Mouse (Mus musculus) thymus, postnatal 0 days (tissue): Measurements from ENCODE around the gene Tarbp2. TPM values are rescaled to one million over a fixed set of nuclear protein-coding genes. Genes with fewer than 3 reads are reported as not detected.

Experiments
- DNase-seq: peaks from one replicate; pipeline ENCODE4 v3.0.0-alpha.2; 2015; ENCODE audit warnings: low spot score
- polyA plus RNA-seq: library from polyadenylated mRNA; unstranded; fragments of >200 nt; fragmentation: Nextera tagmentation; extraction: Ambion mirVana; gene quantifications from 2 replicates; pipeline ENCODE4 v1.2.1, GENCODE M21; 2015

The Tarbp2 gene
- polyA plus RNA-seq = 65.5 and 66.3 TPM in 2 replicates

DNA sequence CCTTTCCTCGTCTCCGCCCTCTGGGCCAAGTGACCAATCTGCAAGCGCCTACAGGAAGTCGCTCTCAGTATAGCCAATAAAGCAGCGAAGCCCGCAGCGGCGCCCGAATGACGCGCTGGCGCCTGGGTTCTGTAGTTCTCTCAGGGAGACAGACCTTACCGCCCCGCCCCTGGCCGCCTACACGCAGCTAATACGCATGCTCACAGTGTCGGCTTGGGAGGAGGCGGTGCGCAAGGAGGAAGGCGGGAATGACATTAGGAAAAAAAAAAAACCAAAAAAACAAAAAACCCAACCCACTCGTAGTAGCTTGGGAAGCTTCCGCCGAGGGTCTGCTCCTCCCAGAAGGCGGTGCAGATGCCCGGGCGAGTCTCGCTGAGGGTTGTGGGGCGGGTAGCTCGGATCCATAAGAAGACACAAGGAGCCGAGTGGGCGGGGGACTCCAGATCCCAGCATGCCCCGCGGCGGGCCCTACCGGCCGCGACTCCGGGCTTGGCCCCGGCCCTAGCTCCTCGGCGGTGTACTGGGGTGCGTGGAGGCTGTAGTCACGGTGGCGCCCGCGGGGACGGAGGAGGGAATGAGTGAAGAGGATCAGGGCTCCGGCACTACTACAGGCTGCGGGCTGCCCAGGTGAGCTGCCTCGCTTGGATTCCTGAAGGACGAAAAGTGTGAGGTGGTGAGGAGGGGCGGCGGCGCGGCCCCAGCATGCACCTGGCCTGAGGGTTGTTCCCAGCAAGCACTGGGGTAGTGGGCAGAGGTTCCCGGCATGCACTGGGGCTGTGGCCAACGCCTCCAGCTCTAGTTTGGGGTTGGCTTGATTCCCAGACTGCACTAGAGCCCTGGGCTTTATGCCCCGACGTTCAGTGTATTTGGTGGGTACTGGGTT, at the start of gene Tarbp2:
Gene Tarbp2, plus strand, starts transcription at position 217 of the 883 bp plus-strand sequence.
- peak; percentile 99 for DNase-seq

DNA sequence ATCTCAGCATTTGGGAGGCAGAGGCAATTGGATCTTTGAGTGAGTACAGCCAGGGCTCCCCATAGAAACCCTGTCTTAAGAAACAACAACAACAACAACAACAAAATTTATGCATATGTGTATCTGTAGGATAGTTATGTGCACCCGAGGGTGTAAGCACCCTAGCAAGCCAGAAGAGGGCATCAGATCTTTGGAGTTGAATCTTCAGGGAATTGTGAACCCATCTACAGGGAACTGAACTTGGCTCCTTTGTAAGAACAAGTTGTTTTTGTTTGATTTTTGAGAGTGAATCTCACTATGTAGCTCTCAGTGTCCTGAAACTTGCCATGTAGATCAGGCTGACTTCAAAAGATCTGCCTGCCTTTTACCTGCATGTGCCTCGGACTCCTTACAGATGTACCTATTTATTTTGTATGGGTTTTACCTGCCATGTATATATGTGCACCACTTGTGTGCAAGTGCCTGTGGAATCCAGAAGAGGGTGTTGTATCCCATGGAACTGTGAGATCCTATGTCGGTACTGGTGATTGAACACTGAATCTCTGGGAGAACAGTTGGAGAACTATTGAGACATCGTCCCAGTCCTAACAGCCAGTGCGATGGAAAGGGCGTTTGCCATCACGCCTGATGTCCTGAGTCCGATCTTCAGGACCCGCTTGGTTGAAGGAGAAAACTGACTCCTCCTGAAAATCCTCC, 49.2 kb upstream of the Tarbp2 start:
- DNase-seq = no peak

DNA sequence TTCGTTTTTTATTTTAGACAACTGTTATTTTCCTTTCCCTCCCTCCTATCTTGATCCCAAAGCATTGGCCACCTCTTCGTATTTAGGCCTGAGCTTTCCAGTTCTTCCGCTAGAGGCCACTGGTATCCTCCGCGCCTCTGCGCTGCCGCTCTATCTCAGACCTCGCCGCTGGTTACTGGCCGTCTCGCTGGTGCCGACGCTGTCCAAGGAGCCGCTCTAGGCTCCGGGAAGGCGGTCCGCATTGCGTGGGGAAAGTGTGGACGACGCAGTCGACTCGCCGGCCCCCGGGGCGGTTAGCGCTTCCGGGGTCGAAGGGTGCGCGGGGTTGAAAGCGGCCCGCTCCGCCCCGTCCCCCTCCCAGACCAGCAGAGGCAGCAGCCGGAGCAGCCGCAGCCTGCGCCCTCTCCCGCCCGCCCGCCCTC, 47.8 kb upstream of the Tarbp2 start, which contains the start of gene Pcbp2:
Gene Pcbp2, plus strand, starts transcription at position 357 of the 422 bp plus-strand sequence.
- peak; percentile 98 for DNase-seq

DNA sequence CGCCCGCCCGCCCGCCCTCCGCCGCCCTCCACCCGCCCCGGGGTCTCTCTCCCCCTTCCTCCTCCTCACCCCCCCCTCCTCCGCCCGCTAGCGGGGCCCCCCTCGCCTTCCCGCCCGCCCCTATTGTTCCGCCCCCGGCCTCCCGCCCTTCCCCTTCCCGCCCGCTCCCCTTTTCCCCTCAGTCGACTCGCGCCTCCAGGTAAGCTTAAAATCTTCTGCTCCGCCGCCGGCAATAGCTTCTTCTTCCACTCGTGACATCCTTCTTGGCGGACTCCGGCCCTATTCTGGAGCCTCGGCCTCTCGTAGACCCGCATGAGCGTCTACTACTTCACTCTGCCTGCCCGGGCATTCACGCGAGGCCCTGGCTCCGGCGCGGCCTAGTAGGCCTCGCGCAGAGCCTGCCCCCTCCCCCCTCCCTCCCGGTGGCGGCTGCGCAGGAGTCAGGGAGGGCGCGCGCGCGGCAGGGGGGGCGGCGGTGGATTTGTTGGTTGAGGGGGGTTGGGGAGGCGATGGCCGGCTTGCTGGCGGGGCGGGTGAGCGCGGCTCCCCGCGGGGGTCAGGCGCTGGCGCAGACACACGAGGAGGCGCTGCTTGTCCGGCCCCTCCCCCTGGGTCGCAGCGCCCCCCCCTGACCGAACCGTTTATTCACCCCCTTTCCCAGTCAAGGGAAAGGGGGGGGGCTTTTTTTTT, 47.2 kb upstream of the Tarbp2 start:
- DNase-seq = peak; percentile 84

DNA sequence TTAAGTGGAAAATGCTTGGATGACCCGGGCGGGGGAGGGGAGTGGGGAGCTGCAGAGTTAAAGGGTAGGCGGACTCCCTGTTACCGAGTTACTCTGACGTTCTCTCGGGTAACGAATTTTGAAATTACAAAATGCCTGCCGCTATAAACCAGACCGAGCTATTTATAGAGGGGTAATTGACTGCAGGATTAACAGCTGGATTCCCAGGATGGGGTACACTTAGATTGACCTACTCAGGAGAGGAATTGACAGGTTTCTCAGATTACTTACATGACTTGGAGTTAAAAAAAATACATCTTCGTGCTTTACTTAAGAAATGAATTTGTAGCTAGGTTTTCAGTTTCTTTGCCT, 46.7 kb upstream of the Tarbp2 start:
- no peak for DNase-seq

DNA sequence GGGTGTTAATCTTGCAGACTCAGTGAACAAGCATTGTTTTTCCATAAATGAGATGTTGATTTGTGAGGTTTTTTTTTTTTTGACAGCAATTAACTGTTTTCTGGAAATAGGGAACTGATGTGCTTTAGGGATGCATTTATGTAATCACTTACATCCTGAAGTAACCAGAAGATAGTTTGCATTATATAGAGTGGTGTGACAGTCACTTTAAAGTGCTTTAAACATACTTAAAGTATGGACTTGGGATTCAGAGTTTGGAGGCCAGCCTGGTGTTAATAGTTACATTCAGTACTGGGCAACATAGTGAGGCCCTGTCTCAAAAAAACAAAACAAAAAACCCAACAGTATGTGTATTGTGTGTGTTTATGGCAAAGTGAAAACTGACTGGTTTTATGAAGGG, 46.3 kb upstream of the Tarbp2 start:
- DNase-seq = no peak

DNA sequence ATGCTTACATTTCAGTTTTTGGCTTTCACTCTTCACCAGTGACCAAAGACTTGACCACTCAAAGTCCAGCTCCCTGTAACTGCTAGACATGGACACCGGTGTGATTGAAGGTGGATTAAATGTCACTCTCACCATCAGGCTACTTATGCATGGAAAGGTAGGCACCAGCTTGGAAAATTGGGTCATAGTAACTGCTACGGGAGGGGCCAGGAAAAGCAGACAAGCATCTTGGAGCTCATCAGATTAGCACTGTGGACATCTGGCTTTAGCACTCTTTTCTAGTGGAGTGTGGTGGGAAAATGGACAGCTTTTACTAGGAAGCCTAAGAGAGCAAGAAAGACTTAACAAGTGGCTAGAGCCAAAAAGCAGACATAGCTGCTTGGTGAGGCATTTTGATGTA, 44.7 kb upstream of the Tarbp2 start:
- DNase-seq = no peak

DNA sequence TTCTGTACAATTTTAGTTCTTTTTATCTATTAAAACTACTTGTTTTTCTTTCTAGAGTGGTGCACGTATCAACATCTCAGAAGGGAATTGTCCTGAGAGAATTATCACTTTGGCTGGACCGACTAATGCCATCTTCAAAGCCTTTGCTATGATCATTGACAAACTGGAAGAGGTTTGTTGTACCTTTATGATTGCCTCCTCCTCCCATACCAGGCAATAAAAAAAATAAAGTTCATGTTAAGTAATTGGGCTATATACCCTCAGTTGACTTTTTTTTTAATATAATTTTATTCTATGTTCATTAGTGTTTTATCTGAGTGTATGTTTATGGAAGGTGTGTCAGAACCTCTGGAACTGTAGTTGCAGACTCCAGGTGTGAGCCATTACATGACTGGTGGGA, 43.5 kb upstream of the Tarbp2 start:
- DNase-seq = no peak

DNA sequence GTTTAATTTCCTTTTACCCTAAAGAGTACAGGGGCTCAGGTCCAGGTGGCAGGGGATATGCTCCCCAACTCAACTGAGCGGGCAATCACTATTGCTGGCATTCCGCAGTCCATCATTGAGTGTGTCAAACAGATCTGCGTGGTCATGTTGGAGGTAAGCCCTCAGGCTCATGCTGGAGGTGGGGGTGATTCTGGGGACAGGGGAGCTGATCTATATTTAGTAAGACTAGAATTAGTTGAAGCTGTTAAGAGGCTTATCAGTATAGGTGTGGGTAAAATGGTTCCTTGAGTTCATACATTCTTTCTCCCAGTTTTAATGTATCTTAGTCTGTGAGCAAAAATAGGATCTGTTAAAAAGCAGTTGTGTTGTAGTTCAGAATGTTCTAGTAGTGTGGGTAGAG, 34.9 kb upstream of the Tarbp2 start:
- DNase-seq = no peak

DNA sequence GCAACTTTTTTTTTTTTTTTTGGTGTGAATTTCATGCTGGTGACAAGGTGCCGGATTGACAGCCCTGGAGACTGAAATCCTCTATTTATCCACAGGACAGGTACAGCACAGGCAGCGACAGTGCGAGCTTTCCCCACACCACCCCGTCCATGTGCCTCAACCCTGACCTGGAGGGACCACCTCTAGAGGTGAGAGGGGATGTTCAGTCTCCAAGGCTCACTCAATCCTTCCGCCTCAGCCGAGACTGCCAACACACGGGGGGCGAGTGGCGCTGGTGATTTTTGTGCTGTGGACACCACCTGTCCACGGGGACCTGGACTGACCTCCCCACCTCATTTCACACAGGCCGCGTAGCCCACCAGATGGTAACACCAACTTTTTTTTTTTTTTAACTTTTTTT, 32.1 kb upstream of the Tarbp2 start:
- DNase-seq = no peak

DNA sequence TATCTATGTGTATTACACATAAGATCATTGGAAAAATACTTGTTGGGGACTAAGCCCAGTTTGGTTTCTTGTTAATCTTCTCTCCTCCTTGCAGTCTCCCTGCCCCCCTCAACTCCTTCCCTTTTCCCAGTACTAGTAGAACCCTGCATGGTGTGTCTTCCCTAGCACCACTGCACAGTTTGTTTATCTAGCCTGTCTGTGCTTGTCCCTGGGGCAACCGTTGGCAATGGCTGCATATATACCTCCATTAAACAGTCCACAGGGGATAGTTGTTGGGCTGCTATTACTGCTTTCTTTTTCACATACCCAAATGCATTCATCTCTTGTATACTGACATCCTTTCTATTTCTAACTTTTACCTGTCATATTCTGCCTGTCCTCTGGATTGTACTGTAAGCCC, 30.3 kb upstream of the Tarbp2 start:
- DNase-seq = no peak

DNA sequence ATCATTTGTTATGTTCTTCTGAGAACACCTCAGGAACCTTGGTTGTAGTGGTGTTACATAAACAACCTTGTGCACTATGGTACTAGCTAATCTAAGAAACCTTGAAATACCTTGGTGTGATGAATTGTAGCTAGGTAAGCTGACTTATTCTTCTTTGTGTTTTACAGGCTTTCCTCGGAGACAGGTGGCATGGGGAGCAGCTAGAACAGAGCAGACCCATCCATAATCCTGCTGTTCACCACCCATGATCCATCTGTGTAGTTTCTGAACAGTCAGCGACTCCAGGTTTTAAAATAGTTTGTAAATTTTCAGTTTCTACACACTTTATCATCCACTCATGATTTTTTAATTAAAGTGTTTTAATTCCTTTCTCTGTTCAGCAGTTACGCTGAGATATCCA, 19.7 kb upstream of the Tarbp2 start:
- no peak for DNase-seq

DNA sequence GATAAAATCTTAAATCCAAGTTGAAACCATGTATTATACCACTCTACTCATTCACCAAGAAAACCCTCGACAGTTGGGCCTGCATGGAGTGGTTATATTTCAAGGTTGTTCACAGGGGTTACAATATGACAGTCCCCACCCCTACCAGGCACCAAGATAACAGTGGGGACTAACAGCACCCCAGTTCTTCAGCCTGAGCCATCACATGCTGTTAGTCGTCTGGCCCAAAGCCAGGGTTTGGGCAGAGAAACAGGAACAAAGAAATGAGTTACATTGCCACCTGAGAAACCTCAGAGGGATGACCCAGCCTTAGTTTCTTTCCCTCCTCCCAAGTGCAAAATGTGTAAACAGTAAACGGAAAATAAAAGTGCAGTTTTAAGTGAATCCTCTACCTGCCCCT, 18.6 kb upstream of the Tarbp2 start:
- DNase-seq = no peak

DNA sequence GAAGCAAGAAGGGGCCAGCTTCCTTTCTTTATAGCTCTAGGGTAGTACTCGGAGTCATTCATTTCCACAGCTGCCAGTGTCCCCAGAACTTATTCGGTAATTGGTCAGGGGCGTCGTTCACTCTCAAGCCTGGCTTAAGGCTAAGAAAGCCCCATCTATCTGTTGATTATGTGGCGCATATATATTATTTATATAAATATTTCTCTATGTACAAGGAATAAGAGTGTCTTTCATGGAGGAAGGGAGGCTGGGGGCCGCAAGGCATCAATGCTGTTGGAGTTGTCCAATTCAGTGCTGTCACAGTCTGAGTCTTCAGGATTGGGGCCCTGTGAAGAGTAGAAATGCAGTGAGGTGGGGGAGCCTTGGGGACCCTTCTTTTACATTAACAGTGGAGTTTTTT, 18.1 kb upstream of the Tarbp2 start:
- DNase-seq = no peak

DNA sequence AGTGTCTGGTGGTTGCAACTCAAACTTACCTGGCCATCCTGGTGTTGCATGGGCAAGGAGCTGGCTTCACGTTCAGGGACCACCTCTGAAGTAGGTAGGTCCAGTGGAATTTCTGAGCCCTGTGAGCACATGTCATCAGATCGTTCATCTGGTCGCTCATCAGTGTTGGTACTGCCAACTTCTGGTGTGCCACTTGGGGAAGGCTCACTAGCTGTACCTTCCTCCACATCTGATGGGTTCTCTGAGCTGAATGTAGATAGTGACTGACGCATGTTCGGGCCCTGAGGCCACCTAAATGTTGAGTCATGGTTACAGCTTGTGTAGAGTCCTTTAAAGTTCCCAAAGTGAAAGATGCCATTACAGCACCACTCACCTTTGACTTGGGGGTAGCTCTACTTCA, 17.5 kb upstream of the Tarbp2 start:
- no peak for DNase-seq

DNA sequence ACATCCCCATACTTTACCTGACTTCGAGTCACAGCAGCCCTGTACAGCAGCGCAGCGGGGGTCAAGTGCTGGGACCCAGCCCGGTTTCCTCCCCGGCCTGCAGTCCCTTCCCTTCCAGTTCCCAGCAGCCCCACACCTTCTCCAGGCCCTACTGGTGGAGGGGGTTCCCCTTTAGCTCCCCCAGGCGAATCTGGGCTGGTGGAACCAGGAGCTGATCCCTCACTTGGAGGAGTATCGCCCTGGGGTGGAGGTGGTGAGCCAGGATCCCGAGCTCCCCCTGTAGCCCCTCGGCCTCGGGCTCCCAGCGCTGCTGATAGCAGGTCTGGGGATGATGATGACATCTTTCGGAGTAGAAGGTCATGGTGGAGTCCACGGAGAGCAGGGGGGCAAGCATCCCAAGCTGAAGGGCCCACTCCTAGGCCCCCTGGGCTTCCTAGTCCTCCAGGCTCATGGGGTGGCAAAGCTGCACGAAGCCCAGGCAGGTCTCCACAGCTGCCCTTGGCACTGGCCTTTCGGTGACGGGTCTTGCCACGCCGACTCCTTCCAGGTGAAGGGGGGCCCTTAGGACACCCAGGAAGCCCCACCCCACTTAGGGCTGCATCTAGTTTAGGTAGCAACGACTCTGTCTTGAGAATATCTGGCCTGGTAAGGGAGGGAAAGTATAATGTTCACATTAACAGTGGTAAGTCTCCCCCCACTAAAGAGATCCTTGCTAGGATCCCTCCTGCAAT, 16.7 kb upstream of the Tarbp2 start:
- no peak for DNase-seq

DNA sequence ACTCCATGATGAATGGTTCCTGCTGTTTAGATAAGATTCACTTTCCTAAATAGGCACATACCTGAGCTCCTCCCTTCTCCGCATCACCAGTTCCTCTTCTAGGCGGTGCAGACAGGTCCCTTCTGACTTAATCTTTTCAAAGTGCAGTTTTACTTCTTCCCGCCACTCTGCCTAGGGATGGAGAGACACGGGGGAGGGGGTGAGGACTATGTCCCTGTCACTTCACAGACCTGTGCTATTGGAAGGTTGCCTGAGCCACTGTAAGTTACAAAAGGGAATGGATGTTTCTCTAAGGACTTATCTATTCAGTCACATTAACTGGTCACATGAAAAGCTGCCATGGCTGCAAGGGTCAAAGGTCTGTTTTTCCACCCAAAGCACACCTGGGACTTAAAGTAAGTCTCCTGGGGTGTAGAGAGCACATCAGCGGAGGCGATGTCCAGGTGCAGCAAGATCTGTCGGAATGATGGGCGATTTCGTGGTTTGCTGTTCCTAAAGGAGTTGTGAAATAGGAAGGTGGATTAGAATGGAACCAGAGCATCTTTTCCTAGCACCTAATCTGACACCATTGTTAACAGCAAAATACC, 15.6 kb upstream of the Tarbp2 start:
- no peak for DNase-seq

DNA sequence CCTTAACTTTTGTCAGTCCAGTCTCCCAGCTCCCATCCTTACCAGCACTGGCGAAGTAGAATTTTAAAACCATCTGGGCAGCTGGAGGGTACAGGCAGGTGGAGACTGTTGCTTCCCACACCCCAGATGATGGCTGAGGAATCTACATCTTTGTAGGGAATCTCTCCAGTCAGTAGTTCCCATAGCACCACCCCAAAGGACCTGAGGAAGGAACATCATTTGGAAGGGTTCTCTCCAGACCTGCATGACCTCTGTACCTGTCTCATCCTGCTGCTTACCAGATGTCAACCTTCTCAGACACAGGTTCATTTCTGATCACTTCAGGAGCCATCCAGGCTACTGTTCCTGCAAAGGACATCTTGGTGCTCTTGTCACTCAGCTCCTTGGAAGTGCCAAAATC, 14.5 kb upstream of the Tarbp2 start, which contains the start of gene Gm10337:
Gene Gm10337, plus strand, starts transcription at position 276 of the 400 bp plus-strand sequence.
- no peak for DNase-seq

DNA sequence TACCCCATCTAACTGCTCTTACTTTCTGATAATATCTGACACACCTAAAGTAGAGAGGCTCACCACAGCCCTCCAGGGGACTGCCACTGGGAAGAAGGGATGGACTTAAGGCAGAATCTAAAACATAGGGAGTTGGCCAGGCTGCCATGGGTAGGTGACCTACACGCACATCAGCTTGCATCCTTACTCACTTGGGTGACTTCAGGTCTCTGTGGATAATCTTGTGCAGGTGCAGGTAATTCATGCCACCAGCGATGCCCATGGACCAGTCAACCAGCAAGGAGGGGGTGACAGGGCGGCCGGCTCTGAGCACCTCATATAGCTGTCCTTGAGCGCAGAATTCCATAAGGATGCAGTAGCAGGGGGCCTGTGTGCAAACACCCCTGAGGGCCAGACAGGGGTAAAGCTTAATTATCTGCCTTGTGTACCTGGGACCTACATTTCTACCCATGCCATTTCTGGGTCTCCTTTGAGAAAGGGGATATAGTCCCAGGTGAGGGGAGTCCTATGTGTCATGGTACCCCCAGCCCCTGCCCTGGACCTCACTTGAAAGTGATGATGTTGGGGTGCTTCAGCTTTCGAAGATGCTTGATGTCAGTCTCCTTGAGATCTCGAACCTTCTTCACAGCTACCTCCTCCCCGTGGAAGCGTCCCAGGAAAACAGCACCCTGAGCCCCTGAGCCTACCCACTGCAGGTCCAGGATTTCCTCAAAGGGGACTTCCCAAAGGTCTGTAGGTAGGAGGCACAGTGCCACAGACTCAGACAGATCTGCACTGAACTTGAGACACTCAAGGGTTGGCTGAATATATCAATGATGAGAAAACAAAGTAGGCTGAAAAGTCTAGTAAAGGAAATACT, 13.8 kb upstream of the Tarbp2 start:
- no peak for DNase-seq
